Mouse (Mus musculus) right cerebral cortex, adult 18-20 months (tissue): ENCODE measurements around the gene C130050O18Rik.

Source experiments
- DNase-seq: peaks from one replicate; pipeline ENCODE4 v3.0.0; 2022; ENCODE audit warnings: mixed read lengths

The C130050O18Rik gene

GRCm38 (mm10) chr5:139404801-139405401 lies at the start of gene C130050O18Rik:
Gene C130050O18Rik, plus strand, starts transcription at chr5:139405280.
- DNase-seq: no peak

DNA sequence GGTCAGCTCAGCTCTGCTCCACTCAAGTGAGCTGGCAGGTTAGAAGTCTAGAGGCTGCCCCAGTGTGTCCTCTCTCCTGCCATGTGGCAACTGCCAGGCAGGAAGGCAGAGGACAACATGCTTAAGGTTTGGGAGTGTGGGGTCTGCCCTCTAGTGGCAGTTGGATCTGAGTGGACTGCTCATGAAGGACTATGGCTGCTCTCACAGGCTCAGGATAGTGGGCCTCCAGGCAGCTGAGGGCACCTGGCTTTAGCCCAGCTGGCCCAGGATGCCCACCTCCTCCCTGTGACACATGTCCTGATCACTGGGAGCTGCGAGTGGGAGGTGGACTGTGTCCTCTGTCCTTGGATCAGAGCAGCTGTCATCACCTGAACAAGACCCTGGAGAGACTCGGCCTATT lies 46.4 kb upstream of the C130050O18Rik start:
- DNase-seq: peak; percentile 44

- no peak for DNase-seq
Observed at GRCm38 (mm10) chr5:139359244-139359643, 45.8 kb upstream of the C130050O18Rik start.

DNA sequence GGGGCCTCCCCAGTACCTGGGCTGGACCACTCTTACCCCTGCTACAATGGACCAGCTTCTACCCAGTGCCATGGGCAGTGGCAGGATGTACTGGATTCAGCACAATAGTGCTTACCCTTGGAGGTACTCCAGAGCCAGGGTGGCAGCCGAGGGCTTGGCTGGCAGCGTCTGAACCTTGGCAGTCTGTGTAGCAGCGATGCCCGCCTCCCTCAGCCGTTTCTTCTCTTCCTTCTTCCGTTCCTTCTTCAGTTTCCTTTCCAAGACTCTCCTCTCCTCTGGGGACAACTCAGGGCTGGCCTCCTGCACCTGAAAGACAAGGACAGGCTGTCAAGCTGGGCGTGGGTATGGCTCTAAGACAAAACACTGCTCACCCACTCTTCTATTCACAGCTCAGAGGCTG lies 41.2 kb upstream of the C130050O18Rik start:
- DNase-seq: no peak

- peak; percentile 83 for DNase-seq
Observed at GRCm38 (mm10) chr5:139364260-139364910, 40.7 kb upstream of the C130050O18Rik start.

GRCm38 (mm10) chr5:139364911-139365571 lies 40.0 kb upstream of the C130050O18Rik start:
- no peak for DNase-seq

DNA sequence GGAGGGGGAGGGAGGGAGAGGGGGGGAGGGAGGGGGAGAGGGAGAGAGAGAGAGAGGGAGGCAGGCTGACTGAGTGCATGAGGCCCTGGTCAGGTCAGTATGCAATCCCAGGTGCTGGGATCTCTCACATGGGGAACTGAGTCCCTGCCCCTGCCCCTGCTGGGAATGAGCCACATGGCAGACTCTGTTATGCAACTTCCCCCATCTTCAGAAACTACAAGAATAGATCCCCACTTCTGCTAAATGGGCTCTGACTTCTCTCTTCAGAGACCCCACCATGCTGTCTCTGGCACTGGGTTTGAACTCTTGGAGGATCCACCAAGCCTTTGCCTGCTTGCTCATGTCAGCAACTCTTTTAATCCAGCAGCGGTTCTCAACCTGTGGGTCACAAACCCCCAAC lies 39.3 kb upstream of the C130050O18Rik start:
- no peak for DNase-seq

- DNase-seq: no peak
Observed at GRCm38 (mm10) chr5:139366484-139366883, 38.6 kb upstream of the C130050O18Rik start.

- DNase-seq: no peak
Observed at GRCm38 (mm10) chr5:139367884-139368458, 37.1 kb upstream of the C130050O18Rik start.

- DNase-seq: no peak
Observed at GRCm38 (mm10) chr5:139368638-139369320, 36.3 kb upstream of the C130050O18Rik start.

DNA sequence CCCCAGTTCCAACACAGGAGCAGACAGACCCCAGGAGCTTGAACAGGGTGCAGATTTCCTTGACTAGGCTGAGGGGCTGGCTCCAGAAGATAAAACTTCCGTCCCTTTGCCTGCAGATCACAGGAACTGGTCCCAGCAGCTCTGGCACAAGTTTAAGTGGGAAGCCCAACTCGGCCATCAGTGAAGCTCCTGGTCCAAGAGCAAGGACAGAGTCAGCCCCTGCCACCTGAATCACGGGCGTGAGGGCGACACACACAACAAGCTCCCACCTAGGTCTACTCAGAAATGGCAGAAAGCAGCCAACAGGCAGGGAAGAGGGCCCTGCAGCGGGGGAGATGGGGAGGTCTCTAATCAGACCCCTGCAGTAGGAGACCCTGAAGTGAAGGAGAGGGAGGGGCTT lies 34.7 kb upstream of the C130050O18Rik start:
- no peak for DNase-seq

DNA sequence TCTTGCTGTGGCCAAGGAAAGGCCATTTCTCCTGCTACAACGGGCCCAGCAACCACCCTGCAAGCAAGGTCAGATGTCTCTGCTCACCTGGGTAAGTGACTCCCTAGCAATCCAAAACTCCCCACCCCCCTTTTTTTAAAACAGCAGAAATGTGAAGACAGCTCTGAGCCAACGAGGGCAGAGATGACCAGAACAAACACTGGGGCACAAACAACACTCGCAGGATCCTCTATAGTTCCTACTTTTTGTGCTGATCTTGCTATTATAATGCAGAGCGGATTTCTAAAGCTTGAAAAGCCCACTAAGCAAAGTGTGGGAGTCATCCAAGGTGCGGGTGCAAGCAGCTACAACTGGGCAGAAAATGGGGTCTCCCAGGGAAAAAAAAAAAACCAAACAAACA lies 34.0 kb upstream of the C130050O18Rik start:
- DNase-seq: no peak

DNA sequence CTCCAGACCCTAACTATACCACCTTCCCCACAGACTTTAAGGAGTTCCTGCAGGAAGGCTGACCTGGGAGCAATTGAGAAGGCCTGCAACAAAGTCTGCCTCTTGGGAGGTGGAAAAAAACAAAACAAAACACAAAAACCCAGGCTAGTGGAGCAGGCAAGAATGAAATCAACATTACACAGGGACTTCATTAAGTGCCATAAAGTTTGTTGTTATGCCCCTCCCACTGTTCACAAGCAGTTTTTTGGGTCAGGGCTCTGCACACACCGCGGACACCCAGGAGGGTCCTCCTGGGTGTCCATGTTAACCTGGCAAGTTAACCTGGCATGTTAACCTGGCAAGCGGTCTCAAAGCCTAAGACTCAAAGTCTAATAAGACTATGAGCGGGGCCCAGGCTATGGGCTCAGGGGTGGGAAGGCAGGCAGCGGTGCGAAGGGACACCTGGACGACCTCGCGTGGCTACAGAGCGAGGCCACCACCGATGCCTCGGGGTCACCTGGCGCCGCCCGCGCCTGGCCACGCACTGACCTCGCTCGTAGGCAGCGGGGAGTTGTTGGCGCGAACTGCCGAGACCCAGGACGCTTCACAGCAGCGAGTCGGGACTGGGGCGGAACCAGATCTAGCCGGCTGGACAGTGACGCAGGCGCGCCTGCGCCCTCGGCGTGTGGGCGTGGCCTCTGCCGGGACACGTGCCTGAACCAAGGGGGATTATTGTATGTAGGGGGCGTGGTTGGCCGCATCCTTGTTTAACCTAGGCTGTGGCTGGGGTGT lies 33.3 kb upstream of the C130050O18Rik start:
- peak; percentile 91 for DNase-seq

GRCm38 (mm10) chr5:139373126-139373525 lies 32.0 kb upstream of the C130050O18Rik start:
- DNase-seq: no peak

GRCm38 (mm10) chr5:139373889-139374444 lies 31.1 kb upstream of the C130050O18Rik start:
- DNase-seq: no peak

- no peak for DNase-seq
Observed at GRCm38 (mm10) chr5:139374841-139375240, 30.2 kb upstream of the C130050O18Rik start.

DNA sequence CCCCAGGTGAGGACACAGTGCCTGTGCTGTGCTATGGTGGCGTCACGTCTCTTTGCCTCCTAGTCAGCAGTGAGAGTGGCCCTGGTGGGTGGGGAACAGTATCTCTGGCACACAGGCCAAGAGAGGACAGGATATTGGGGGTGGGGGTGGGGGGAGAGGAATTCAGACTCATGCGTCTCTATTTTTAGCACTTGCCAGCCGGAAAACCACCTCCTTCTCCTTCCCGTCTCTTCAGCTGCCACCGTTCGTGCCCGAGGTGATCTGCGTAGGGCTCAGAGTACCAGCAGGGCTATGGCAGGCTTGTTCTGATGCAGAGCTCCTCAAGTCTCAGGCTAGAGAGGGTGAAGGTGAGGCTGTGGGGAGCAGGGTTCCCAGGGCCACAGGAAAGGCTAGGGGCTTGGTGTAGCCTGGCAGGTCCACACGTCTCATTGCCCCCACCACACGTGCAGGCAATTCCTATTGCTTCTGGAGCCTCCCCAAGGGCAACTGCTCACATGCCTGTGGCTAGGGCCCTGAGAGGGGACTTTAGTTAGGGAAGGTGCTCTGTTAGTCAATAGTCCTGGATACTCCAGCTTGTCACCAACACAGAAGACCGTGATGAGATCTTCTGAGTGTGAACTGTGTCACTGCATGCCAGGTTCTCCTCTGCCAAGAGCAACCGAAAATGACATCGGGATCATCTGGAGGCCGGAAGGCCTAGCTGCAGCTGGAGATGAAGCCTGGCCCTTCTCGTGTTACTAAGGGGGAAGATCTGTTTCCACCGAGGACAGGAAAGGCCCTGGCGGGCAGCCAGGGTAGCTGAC lies 27.4 kb upstream of the C130050O18Rik start, which contains the start of gene Gpr146:
TSS of gene Gpr146 (plus strand) at position 230 of the 803 bp plus-strand sequence.
- DNase-seq: no peak

- DNase-seq: no peak
Observed at GRCm38 (mm10) chr5:139378271-139378556, 26.9 kb upstream of the C130050O18Rik start.

DNA sequence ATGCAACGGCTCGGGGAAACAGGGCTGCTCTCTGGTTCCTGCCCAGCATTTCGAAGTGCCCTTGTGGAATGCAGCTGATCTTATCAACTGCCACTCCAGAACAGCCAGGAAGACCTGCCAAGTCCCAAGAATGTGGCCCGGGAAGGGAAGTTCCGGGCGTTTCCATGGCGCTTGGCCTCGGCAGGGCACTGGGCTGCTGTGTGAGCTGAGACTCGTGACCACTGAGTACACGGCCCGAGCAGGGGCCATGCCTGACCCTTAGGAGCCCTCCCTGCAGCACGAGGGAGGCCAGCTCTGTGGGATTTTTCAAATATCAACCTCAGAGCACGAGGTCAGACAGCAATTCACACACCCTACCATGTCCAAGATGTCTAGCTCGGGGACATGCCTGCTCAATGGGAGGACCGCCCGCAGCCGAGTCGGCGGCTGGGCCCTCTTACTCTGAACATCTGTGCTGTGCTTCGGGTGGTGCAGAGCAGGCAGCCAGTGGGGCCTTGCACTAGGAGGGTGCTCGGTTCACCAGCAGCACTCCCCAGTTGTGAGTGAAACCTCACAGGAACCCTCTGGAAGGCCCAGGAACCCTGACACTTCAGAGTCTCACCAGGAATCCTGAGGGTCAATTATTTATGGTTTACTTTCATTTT lies 26.0 kb upstream of the C130050O18Rik start:
- no peak for DNase-seq

DNA sequence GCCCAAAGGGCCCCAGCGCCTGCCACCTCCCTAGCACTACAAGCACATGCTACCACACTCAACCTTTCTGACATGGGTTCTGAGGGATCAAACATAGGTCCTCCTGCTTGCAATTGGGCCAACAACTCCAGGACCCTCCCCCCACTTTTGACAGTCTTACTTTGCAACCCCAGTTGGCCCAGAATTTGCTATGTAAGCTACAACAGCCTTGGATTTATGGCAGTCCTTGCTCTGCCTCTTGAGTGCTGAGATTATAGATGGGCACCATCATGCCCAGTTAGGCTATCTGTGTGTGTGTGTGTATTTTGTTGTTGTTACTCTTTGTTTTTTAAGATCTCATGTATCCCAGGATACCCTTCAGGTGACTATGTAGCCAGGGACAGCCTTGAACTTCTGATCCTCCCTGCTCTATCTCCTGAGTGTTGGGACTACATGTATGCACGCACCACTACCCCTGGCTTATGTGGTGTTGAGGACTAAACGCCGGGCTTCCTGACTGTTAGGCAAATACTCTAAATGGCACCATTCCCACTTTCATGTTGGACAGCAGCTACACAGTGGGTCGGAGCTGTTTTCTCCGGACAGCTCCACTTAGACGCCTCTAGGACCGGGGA lies 25.2 kb upstream of the C130050O18Rik start:
- DNase-seq: no peak
